Mouse (Mus musculus): Measurements from ENCODE around the gene Upk3b. TPM values are rescaled to one million over a fixed set of nuclear protein-coding genes. Genes with fewer than 3 reads are reported as not detected.
A peak's percentile ranks its signal among the peaks of the same experiment; 100 is the strongest.

Gene Upk3b
- polyA plus RNA-seq, 1 experiment from 2014 or later = 0.67 TPM

DNA sequence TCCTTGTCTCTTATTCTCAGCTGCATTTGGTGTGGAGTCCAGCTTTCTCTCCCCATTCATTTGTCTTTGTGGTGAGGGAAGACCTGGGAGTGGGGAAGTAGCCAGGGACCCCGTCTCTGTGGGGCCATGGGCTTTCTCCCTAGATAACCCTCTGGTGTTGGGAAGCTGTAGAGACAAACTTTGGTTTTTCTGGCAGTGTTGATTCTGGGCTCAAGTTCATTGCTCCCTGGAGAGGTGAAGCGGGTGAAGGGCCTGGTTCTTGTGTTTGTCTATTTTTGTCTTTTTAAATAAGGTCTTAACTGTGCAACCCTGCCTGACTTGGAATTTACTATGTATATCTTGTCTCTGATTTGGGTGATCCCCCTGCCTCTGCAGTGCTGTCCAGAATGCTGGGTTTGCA is 19.6 kb upstream of the Upk3b start:
- no peaks in the 10 kb centered on the region for H3K4me1 ChIP-seq (ENCODE audit: control insufficient read depth, insufficient read depth, low read length)
- no peaks in the 10 kb centered on the region for H3K27me3 ChIP-seq (ENCODE audit: control insufficient read depth, insufficient read depth, low read length)
- no peak overlapping the region for H3K4me3 ChIP-seq (ENCODE audit: low read depth, low read length)
- peaks cover 4% of the 10 kb centered on the region; the same call in 1 of the 2 replicates for H3K36me3 ChIP-seq (ENCODE audit: control insufficient read depth, insufficient read depth, low read length)
- no peak for DNase-seq (ENCODE audit: low spot score)
- no peak overlapping the region for H3K27ac ChIP-seq (replicated peaks; ENCODE audit: low read depth, low read length)
- H3K4me2 ChIP-seq (ENCODE audit: low read depth, severe bottlenecking) = no peak overlapping the region
- ATAC-seq (ENCODE audit: insufficient number of reproducible peaks, low FRiP score, low TSS enrichment, low read depth) = no peak
- H3K9ac ChIP-seq (ENCODE audit: low read length) = no peak overlapping the region
- WGBS = 92% methylated on average over 2 of the region's 2 CpGs
- H3K9me3 ChIP-seq (ENCODE audit: control insufficient read depth, low read length) = no peaks in the 10 kb centered on the region

DNA sequence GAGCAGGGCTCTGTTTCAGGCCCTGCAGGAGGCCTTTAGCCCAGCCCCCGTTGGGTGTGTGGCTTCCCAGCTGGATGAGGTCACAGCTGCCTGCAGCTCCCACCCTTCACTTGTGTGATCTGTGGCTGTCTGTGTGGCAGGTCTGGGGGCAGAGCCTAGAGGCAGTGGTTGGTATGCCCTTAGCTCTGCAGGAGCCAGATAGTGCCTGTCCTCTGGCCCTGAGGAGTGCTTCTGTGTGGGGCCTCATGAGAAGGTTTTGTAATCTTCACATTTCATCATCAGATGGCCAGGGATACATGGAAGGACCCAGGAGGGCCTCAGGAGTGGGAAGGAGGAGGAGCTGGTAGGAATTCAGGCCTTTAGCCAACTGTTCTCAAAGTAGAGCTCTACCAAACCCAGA is 18.4 kb upstream of the Upk3b start:
- H3K4me1 ChIP-seq (ENCODE audit: control insufficient read depth, insufficient read depth, low read length) = no peaks in the 10 kb centered on the region
- 47% methylated on average over 1 of the region's 1 CpGs for WGBS
- no peak overlapping the region for H3K4me3 ChIP-seq (ENCODE audit: low read depth, low read length)
- ATAC-seq (ENCODE audit: insufficient number of reproducible peaks, low FRiP score, low TSS enrichment, low read depth) (no peak), DNase-seq (ENCODE audit: low spot score) (no peak)
- H3K9me3 ChIP-seq (ENCODE audit: control insufficient read depth, low read length) = no peaks in the 10 kb centered on the region
- H3K27ac ChIP-seq (replicated peaks; ENCODE audit: low read depth, low read length) = no peak overlapping the region
- 0 out of 2 replicates have a peak, but pooled peaks cover 3% of the 10 kb centered on the region for H3K36me3 ChIP-seq (ENCODE audit: control insufficient read depth, insufficient read depth, low read length)
- no peak overlapping the region for H3K9ac ChIP-seq (ENCODE audit: low read length)
- no peaks in the 10 kb centered on the region for H3K27me3 ChIP-seq (ENCODE audit: control insufficient read depth, insufficient read depth, low read length)
- no peak overlapping the region for H3K4me2 ChIP-seq (ENCODE audit: low read depth, severe bottlenecking)

DNA sequence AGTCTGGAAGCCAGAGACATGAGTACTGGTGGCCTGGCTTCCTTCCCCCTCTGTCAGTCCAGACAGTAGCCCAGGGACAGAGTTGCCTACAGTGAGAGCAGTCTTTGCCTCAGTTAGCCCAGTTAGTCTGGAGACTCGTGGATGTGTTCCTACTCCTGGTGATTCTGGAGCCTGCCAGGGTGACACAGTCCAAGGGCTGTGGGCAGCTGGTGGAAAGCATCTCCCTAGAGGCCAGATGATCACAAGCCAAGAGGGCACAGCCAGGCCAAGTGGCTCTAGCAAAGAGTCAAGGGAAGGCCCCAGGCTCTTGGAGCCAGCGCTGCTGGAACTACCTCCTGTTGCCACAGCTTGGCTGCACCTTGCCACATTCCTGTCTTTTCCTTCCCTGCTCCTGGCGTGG is 12.6 kb upstream of the Upk3b start:
- H3K9me3 ChIP-seq (ENCODE audit: control insufficient read depth, low read length) = no peaks in the 10 kb centered on the region
- no peaks in the 10 kb centered on the region for H3K4me1 ChIP-seq (ENCODE audit: control insufficient read depth, insufficient read depth, low read length)
- H3K4me3 ChIP-seq (ENCODE audit: low read depth, low read length) = no peak overlapping the region
- peaks cover 11% of the 10 kb centered on the region for H3K36me3 ChIP-seq (ENCODE audit: control insufficient read depth, insufficient read depth, low read length)
- DNase-seq (ENCODE audit: low spot score) (no peak), ATAC-seq (ENCODE audit: insufficient number of reproducible peaks, low FRiP score, low TSS enrichment, low read depth) (no peak)
- H3K9ac ChIP-seq (ENCODE audit: low read length) = no peak overlapping the region
- WGBS = 82% methylated on average over 3 of the region's 3 CpGs
- no peaks in the 10 kb centered on the region for H3K27me3 ChIP-seq (ENCODE audit: control insufficient read depth, insufficient read depth, low read length)
- no peak overlapping the region for H3K27ac ChIP-seq (replicated peaks; ENCODE audit: low read depth, low read length)
- H3K4me2 ChIP-seq (ENCODE audit: low read depth, severe bottlenecking) = no peak overlapping the region

DNA sequence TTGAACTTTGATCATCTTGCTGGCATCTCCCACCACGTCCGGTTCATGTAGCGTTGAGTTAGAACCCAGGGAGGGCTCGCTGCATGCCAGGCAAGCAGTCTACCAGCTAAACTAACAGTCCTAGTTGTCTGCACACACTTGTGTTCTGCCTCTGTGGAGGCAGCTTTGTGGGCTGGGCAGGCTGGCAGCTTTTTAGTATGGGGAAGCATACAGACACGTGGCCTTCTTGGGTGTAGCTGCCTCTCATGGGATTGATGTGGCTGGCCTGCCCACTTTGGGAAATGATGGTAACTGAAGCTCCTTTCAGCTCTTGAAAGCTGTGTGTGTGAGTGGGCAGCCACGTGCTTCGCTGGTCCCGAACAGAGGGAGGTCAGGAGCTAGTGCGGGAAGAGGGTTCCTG is 11.4 kb upstream of the Upk3b start:
- H3K4me2 ChIP-seq (ENCODE audit: low read depth, severe bottlenecking) = no peak overlapping the region
- ATAC-seq (ENCODE audit: insufficient number of reproducible peaks, low FRiP score, low TSS enrichment, low read depth) (no peak), DNase-seq (ENCODE audit: low spot score) (no peak)
- H3K9ac ChIP-seq (ENCODE audit: low read length) = no peak overlapping the region
- H3K9me3 ChIP-seq (ENCODE audit: control insufficient read depth, low read length) = no peaks in the 10 kb centered on the region
- H3K4me1 ChIP-seq (ENCODE audit: control insufficient read depth, insufficient read depth, low read length) = no peaks in the 10 kb centered on the region
- peaks cover 16% of the 10 kb centered on the region for H3K36me3 ChIP-seq (ENCODE audit: control insufficient read depth, insufficient read depth, low read length)
- H3K27ac ChIP-seq (replicated peaks; ENCODE audit: low read depth, low read length) = no peak overlapping the region
- no peak overlapping the region for H3K4me3 ChIP-seq (ENCODE audit: low read depth, low read length)
- WGBS = 93% methylated on average over 9 of the region's 9 CpGs
- H3K27me3 ChIP-seq (ENCODE audit: control insufficient read depth, insufficient read depth, low read length) = no peaks in the 10 kb centered on the region

DNA sequence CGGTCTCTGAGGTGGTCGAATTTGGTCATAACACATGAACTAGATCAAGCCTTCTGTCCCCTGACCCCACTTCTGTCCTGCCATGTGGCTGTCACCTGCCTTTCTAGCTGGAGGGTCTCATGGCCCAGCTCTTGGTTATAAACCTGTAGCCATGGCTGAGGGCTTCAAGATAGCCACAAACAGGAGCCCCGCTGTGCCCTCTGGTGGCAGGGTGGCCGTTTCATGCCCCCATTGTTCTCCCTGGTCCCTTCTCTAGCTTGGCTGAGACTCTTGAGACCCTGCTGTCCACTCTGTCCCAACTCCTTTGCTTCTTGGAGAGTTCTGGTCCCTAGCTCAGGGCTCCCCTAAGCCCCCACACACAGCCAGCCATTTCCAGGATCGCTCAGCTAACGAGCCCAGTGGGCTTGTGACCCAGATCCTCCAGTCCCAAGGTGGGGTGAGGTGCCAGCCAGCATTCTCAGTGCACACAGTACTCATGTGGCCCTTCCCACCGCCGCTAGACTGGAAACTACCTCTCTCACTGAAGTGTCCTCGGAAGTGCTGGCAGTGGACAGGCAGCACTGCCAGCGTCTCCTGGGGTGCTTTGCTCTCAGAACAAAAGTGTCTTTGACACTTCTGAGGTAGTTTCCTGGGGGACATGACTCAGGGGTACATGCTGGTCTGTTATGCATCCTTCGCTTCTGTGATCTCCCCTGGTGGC is 10.5 kb upstream of the Upk3b start:
- no peak overlapping the region for H3K9ac ChIP-seq (ENCODE audit: low read length)
- WGBS = 84% methylated on average over 11 of the region's 11 CpGs
- ATAC-seq (ENCODE audit: insufficient number of reproducible peaks, low FRiP score, low TSS enrichment, low read depth) (no peak), DNase-seq (ENCODE audit: low spot score) (no peak)
- peaks cover 19% of the 10 kb centered on the region for H3K36me3 ChIP-seq (ENCODE audit: control insufficient read depth, insufficient read depth, low read length)
- H3K4me2 ChIP-seq (ENCODE audit: low read depth, severe bottlenecking) = no peak overlapping the region
- no peak overlapping the region for H3K4me3 ChIP-seq (ENCODE audit: low read depth, low read length)
- no peaks in the 10 kb centered on the region for H3K27me3 ChIP-seq (ENCODE audit: control insufficient read depth, insufficient read depth, low read length)
- H3K27ac ChIP-seq (replicated peaks; ENCODE audit: low read depth, low read length) = no peak overlapping the region
- no peaks in the 10 kb centered on the region for H3K9me3 ChIP-seq (ENCODE audit: control insufficient read depth, low read length)
- H3K4me1 ChIP-seq (ENCODE audit: control insufficient read depth, insufficient read depth, low read length) = no peaks in the 10 kb centered on the region

DNA sequence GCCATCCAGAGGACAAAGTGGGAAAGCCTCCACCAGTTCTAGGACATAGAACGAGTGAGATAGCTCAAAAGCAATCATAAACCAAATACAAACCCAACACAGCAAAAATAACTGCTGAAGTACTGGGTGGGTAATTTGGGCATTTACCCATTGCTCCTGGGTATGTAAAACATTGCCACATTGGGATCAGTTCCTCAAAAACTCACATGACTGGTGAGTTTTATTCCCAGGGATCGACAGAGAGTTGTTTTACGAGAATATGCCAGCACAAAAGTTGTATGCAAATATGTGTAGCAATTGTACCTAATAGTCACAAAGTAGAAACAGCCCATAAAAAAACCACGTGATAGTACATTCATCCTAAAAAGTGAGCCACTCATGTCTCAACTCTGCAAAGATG is 3.4 kb upstream of the Upk3b start:
- Histone ChIP-seq H3K9ac (ENCODE audit: low read length) (no peak overlapping the region), H3K27ac (replicated peaks; ENCODE audit: low read depth, low read length) (no peak overlapping the region), H3K27me3 (ENCODE audit: control insufficient read depth, insufficient read depth, low read length) (no peaks in the 10 kb centered on the region), H3K4me3 (ENCODE audit: low read depth, low read length) (no peak overlapping the region), H3K9me3 (ENCODE audit: control insufficient read depth, low read length) (no peaks in the 10 kb centered on the region), H3K4me1 (ENCODE audit: control insufficient read depth, insufficient read depth, low read length) (no peaks in the 10 kb centered on the region), H3K4me2 (ENCODE audit: low read depth, severe bottlenecking) (no peak overlapping the region), H3K36me3 (ENCODE audit: control insufficient read depth, insufficient read depth, low read length) (peaks cover 12% of the 10 kb centered on the region; the same call in 1 of the 2 replicates)
- 82% methylated on average over 4 of the region's 4 CpGs for WGBS
- DNase-seq (ENCODE audit: low spot score) = no peak
- no peak for ATAC-seq (ENCODE audit: insufficient number of reproducible peaks, low FRiP score, low TSS enrichment, low read depth)

DNA sequence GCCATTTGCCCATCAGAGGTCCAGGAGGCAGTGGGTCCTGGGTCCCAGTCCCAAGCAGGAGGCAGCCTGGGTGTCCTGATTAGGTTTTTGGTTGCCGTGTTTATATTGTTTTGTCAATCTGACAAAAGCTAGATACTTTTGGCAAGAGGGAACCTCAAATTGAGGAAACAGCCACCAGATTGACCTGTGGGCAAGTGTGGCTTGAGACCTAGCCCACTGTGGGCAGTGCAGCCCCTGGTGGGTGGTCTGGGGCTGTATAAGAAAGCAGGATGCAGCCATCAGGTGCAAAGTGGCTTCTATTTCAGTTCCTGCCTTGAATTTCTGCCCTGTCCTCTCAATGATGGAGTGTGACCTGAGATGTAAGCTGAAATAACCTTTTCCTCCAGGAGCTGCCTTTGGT is 3.0 kb upstream of the Upk3b start:
- Histone ChIP-seq H3K4me3 (ENCODE audit: low read depth, low read length) (no peak overlapping the region), H3K36me3 (ENCODE audit: control insufficient read depth, insufficient read depth, low read length) (peaks cover 11% of the 10 kb centered on the region; the same call in 1 of the 2 replicates), H3K27ac (replicated peaks; ENCODE audit: low read depth, low read length) (no peak overlapping the region), H3K9ac (ENCODE audit: low read length) (no peak overlapping the region), H3K4me1 (ENCODE audit: control insufficient read depth, insufficient read depth, low read length) (no peaks in the 10 kb centered on the region), H3K4me2 (ENCODE audit: low read depth, severe bottlenecking) (no peak overlapping the region), H3K27me3 (ENCODE audit: control insufficient read depth, insufficient read depth, low read length) (no peaks in the 10 kb centered on the region), H3K9me3 (ENCODE audit: control insufficient read depth, low read length) (no peaks in the 10 kb centered on the region)
- 85% methylated on average over 1 of the region's 1 CpGs for WGBS
- DNase-seq (ENCODE audit: low spot score) (no peak), ATAC-seq (ENCODE audit: insufficient number of reproducible peaks, low FRiP score, low TSS enrichment, low read depth) (no peak)

DNA sequence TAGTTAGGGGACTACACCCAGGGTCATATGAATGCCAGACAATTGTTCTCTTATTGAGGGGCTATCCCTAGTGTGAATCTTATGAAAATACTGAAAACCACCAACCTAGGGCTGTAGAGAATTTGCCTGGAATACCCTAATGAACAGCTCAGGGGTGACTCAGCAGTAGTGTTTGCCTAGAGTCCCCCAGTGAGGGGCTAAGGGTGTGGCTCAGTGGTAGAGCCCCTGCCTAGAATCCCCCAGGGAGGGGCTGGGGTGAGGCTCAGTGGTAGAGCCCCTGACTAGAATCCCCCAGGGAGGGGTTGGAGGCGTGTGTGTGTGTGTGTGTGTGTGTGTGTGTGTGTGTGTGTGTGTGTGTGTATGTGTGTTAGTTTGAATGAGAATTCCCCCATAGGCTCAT is 1.6 kb upstream of the Upk3b start:
- no peak overlapping the region for H3K9ac ChIP-seq (ENCODE audit: low read length)
- H3K4me3 ChIP-seq (ENCODE audit: low read depth, low read length) = no peak overlapping the region
- 90% methylated on average over 1 of the region's 1 CpGs for WGBS
- H3K27ac ChIP-seq (replicated peaks; ENCODE audit: low read depth, low read length) = no peak overlapping the region
- no peaks in the 10 kb centered on the region for H3K9me3 ChIP-seq (ENCODE audit: control insufficient read depth, low read length)
- H3K27me3 ChIP-seq (ENCODE audit: control insufficient read depth, insufficient read depth, low read length) = no peaks in the 10 kb centered on the region
- ATAC-seq (ENCODE audit: insufficient number of reproducible peaks, low FRiP score, low TSS enrichment, low read depth) = no peak
- no peak for DNase-seq (ENCODE audit: low spot score)
- 0 out of 2 replicates have a peak, but pooled peaks cover 3% of the 10 kb centered on the region for H3K36me3 ChIP-seq (ENCODE audit: control insufficient read depth, insufficient read depth, low read length)
- no peak overlapping the region for H3K4me2 ChIP-seq (ENCODE audit: low read depth, severe bottlenecking)
- H3K4me1 ChIP-seq (ENCODE audit: control insufficient read depth, insufficient read depth, low read length) = no peaks in the 10 kb centered on the region

DNA sequence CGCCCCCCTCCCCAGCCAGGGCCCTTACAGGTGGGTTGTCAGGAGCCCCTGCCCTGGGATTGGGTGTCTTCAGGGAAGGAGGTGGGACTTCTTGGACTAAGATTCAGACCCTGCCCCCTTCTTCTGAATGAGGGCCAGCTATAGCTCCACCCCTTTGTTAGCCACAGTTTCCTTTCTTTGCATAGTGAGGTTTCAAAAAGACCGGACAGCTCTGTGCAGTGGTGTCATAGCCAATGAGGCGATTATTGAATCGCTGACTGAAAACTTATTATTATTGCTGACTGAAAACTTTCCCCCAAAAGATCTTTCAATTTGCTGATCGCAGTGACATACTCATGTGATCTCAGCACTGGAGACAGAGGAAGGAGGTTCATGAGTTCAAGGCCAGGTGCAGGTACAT is 1.9 kb downstream of the Upk3b start:
- no peak overlapping the region for H3K9ac ChIP-seq (ENCODE audit: low read length)
- no peak overlapping the region for H3K27ac ChIP-seq (replicated peaks; ENCODE audit: low read depth, low read length)
- no peak overlapping the region for H3K4me2 ChIP-seq (ENCODE audit: low read depth, severe bottlenecking)
- H3K9me3 ChIP-seq (ENCODE audit: control insufficient read depth, low read length) = no peaks in the 10 kb centered on the region
- no peak for ATAC-seq (ENCODE audit: insufficient number of reproducible peaks, low FRiP score, low TSS enrichment, low read depth)
- no peaks in the 10 kb centered on the region for H3K4me1 ChIP-seq (ENCODE audit: control insufficient read depth, insufficient read depth, low read length)
- no peaks in the 10 kb centered on the region for H3K27me3 ChIP-seq (ENCODE audit: control insufficient read depth, insufficient read depth, low read length)
- H3K36me3 ChIP-seq (ENCODE audit: control insufficient read depth, insufficient read depth, low read length) = no peaks in the 10 kb centered on the region
- peak; percentile 24 for DNase-seq (ENCODE audit: low spot score)
- H3K4me3 ChIP-seq (ENCODE audit: low read depth, low read length) = no peak overlapping the region
- 58% methylated on average over 5 of the region's 5 CpGs for WGBS
